Mouse (Mus musculus) ovary, postnatal 10 days (tissue): ENCODE results near the gene Barhl2.

Experiments
- DNase-seq: peaks from one replicate; pipeline ENCODE4 v3.0.0; 2022; ENCODE audit warnings: low spot score

Barhl2 gene

GRCm38 (mm10) chr5:106415734-106416133 is 42.2 kb downstream of the Barhl2 start:
- DNase-seq, result no peak

- DNase-seq, result no peak
Measured at GRCm38 (mm10) chr5:106402761-106403160, 55.2 kb downstream of the Barhl2 start.
